Mouse (Mus musculus): ENCODE results near the gene Mrps22. TPM values are rescaled to one million over a fixed set of nuclear protein-coding genes. Genes with fewer than 3 reads are reported as not detected.
A peak's percentile ranks its signal among the peaks of the same experiment; 100 is the strongest.

Gene Mrps22
- 44.8 and 56.8 TPM in 2 replicates for total RNA-seq (2014; rRNA removed)
- polyA plus RNA-seq (2015; fragmentation: Nextera tagmentation; extraction: Ambion mirVana): 43.8 and 48.5 TPM in 2 replicates

- TF ChIP-seq CTCF (IDR thresholded peaks at IDR 0.05; ENCODE audit: low read depth): no peak
- peak within 1 kb of the TSS; percentile 72 for H3K9ac ChIP-seq (replicated peaks; ENCODE audit: low read length)
- H3K9me3 ChIP-seq (ENCODE audit: low read length): no peaks in the 10 kb centered on the region
- H3K4me2 ChIP-seq (ENCODE audit: low read depth, low read length): peak within 1 kb of the TSS; percentile 93
- peaks cover 10% of the 10 kb centered on the region for H3K4me1 ChIP-seq (ENCODE audit: insufficient read depth, low read length)
- no peaks in the 10 kb centered on the region for H3K27me3 ChIP-seq (ENCODE audit: insufficient read depth, low read length)
- under 1% methylated on average over 44 of the region's 44 CpGs for WGBS
- H3K27ac ChIP-seq: peak within 1 kb of the TSS; percentile 62; the same call in 1 of the 2 replicates
- peaks cover 16% of the 10 kb centered on the region; the same call in 1 of the 2 replicates for H3K36me3 ChIP-seq (ENCODE audit: insufficient read depth, low read length)
- ATAC-seq (peak; percentile 93), DNase-seq (ENCODE audit: low spot score) (peak; percentile 92)
- peak within 1 kb of the TSS; percentile 95 for H3K4me3 ChIP-seq (ENCODE audit: low read length)
Observed at GRCm38 (mm10) chr9:98601156-98601836, at the start of gene Mrps22. Mrps22 (minus strand) TSS chr9:98601660.

- no peak overlapping the region for H3K27ac ChIP-seq
- no peak overlapping the region for H3K9ac ChIP-seq (replicated peaks; ENCODE audit: low read length)
- H3K27me3 ChIP-seq (ENCODE audit: insufficient read depth, low read length): no peaks in the 10 kb centered on the region
- H3K4me2 ChIP-seq (ENCODE audit: low read depth, low read length): no peak overlapping the region
- H3K9me3 ChIP-seq (ENCODE audit: low read length): no peaks in the 10 kb centered on the region
- no peak overlapping the region for H3K4me3 ChIP-seq (ENCODE audit: low read length)
- no peaks in the 10 kb centered on the region for H3K4me1 ChIP-seq (ENCODE audit: insufficient read depth, low read length)
- no peaks in the 10 kb centered on the region for H3K36me3 ChIP-seq (ENCODE audit: insufficient read depth, low read length)
- WGBS: 78% methylated on average over 8 of the region's 8 CpGs
- no peak for DNase-seq (ENCODE audit: low spot score)
- no peak for ATAC-seq
- no peak for TF ChIP-seq CTCF (IDR thresholded peaks at IDR 0.05; ENCODE audit: low read depth)
Observed at GRCm38 (mm10) chr9:98650547-98650946, 49.1 kb upstream of the Mrps22 start.

- no peak for DNase-seq (ENCODE audit: low spot score)
- Histone ChIP-seq H3K4me1 (ENCODE audit: insufficient read depth, low read length) (no peaks in the 10 kb centered on the region), H3K4me3 (ENCODE audit: low read length) (no peak overlapping the region), H3K9ac (replicated peaks; ENCODE audit: low read length) (no peak overlapping the region), H3K36me3 (ENCODE audit: insufficient read depth, low read length) (no peaks in the 10 kb centered on the region), H3K4me2 (ENCODE audit: low read depth, low read length) (no peak overlapping the region), H3K27me3 (ENCODE audit: insufficient read depth, low read length) (no peaks in the 10 kb centered on the region), H3K9me3 (ENCODE audit: low read length) (no peaks in the 10 kb centered on the region), H3K27ac (no peak overlapping the region)
- TF ChIP-seq CTCF (IDR thresholded peaks at IDR 0.05; ENCODE audit: low read depth): no peak
- no peak for ATAC-seq
- 49% methylated on average over 12 of the region's 12 CpGs for WGBS
Observed at GRCm38 (mm10) chr9:98647418-98647817, 46.0 kb upstream of the Mrps22 start.

DNA sequence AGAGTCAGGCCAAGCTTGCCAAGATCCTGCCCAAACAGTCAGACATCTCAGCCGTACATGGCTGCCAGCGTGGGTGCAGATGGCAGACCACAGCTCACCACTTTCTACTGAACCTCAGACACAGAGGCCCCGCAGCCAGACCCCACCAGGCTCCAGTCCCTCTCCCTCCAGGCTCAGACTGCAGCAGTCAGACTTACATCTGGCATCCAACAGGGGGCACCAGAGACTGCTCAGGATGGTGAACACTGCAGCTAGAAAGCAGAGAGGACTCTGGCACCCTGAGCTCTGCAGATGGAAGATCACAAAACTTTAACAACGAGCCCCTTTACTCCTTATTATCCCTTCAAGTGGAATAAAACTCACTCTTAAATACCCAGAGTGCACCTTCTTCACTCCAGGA, 44.3 kb upstream of the Mrps22 start:
- no peaks in the 10 kb centered on the region for H3K36me3 ChIP-seq (ENCODE audit: insufficient read depth, low read length)
- no peak overlapping the region for H3K4me2 ChIP-seq (ENCODE audit: low read depth, low read length)
- no peak overlapping the region for H3K4me3 ChIP-seq (ENCODE audit: low read length)
- H3K4me1 ChIP-seq (ENCODE audit: insufficient read depth, low read length): no peaks in the 10 kb centered on the region
- peak; percentile 88; the same call in 1 of the 2 replicates for ATAC-seq
- no peak overlapping the region for H3K27ac ChIP-seq
- no peaks in the 10 kb centered on the region for H3K9me3 ChIP-seq (ENCODE audit: low read length)
- no peak overlapping the region for H3K9ac ChIP-seq (replicated peaks; ENCODE audit: low read length)
- no peaks in the 10 kb centered on the region for H3K27me3 ChIP-seq (ENCODE audit: insufficient read depth, low read length)
- 21% methylated on average over 4 of the region's 4 CpGs for WGBS
- DNase-seq (ENCODE audit: low spot score): peak; percentile 87
- TF ChIP-seq CTCF (IDR thresholded peaks at IDR 0.05; ENCODE audit: low read depth): peak; percentile 93

DNA sequence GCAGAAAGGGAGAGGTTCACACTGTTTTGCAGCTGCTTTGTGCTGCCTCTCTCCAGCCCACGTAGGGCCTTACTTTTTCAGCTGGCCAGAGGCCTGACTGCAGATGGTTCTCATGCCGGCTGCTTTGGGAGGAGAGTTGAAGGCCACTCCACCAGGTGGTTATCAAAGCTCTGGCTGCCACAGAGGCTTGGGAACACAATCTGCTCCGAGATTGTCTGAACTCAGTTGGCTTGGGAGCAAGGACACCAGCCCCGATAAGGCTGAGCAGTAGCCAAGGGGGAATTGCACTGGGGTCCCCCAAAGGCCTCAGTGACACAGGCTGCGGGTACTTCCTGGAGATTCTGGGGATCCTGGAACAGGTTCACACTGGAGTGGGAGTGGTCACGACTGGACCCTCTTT, 40.7 kb upstream of the Mrps22 start:
- Histone ChIP-seq H3K4me2 (ENCODE audit: low read depth, low read length) (no peak overlapping the region), H3K9ac (replicated peaks; ENCODE audit: low read length) (no peak overlapping the region), H3K9me3 (ENCODE audit: low read length) (no peaks in the 10 kb centered on the region), H3K4me1 (ENCODE audit: insufficient read depth, low read length) (no peaks in the 10 kb centered on the region), H3K27ac (no peak overlapping the region), H3K36me3 (ENCODE audit: insufficient read depth, low read length) (no peaks in the 10 kb centered on the region), H3K4me3 (ENCODE audit: low read length) (no peak overlapping the region), H3K27me3 (ENCODE audit: insufficient read depth, low read length) (no peaks in the 10 kb centered on the region)
- WGBS: 83% methylated on average over 6 of the region's 6 CpGs
- DNase-seq (ENCODE audit: low spot score): no peak
- TF ChIP-seq CTCF (IDR thresholded peaks at IDR 0.05; ENCODE audit: low read depth): no peak
- no peak for ATAC-seq

- Histone ChIP-seq H3K4me3 (ENCODE audit: low read length) (no peak overlapping the region), H3K4me1 (ENCODE audit: insufficient read depth, low read length) (no peaks in the 10 kb centered on the region), H3K4me2 (ENCODE audit: low read depth, low read length) (no peak overlapping the region), H3K9ac (replicated peaks; ENCODE audit: low read length) (no peak overlapping the region), H3K36me3 (ENCODE audit: insufficient read depth, low read length) (no peaks in the 10 kb centered on the region), H3K9me3 (ENCODE audit: low read length) (no peaks in the 10 kb centered on the region), H3K27ac (no peak overlapping the region), H3K27me3 (ENCODE audit: insufficient read depth, low read length) (no peaks in the 10 kb centered on the region)
- DNase-seq (ENCODE audit: low spot score) (no peak), ATAC-seq (no peak)
- TF ChIP-seq CTCF (IDR thresholded peaks at IDR 0.05; ENCODE audit: low read depth): no peak
- WGBS: 67% methylated on average over 13 of the region's 13 CpGs
Observed at GRCm38 (mm10) chr9:98633287-98634162, 32.1 kb upstream of the Mrps22 start.

Measured in hindbrain, postnatal 0 days (tissue).